Mouse (Mus musculus): ENCODE measurements at regions not wholly inside any gene's neighbourhood (a gene's known extent, or its start where the extent isn't known, plus 50 kb on each side); places are given as distances from the start of the nearest gene placed in this dataset.
"Not testable (repeated sequence)": the region's sequence is repeated elsewhere in the genome, so short reads cannot be mapped to it uniquely, and the experiment has no call there.

- peak in 1 of 2 experiments; percentile 4 for DNase-seq
Measured at GRCm38 (mm10) chr8:31518903-31519302, 1909.6 kb upstream of the 5930422O12Rik start.

GRCm38 (mm10) chr8:31520991-31521448 is 1907.5 kb upstream of the 5930422O12Rik start:
- DNase-seq: no peak

- no peak for DNase-seq
Measured at GRCm38 (mm10) chr8:31525071-31525470, 1903.4 kb upstream of the 5930422O12Rik start.

- DNase-seq: no peak
Measured at GRCm38 (mm10) chr8:31539251-31539650, 1889.3 kb upstream of the 5930422O12Rik start.

GRCm38 (mm10) chr8:31541646-31542045 is 1886.9 kb upstream of the 5930422O12Rik start:
- no peak for DNase-seq

GRCm38 (mm10) chr8:31574136-31574535 is 1854.4 kb upstream of the 5930422O12Rik start:
- DNase-seq: no peak

- no peak for DNase-seq
Measured at GRCm38 (mm10) chr8:31576129-31576528, 1852.4 kb upstream of the 5930422O12Rik start.

- DNase-seq: peak in 1 of 2 experiments; percentile 7
Measured at GRCm38 (mm10) chr8:31584661-31585060, 1843.8 kb upstream of the 5930422O12Rik start.

- no peak for DNase-seq
Measured at GRCm38 (mm10) chr8:31599536-31599935, 1829.0 kb upstream of the 5930422O12Rik start.

- DNase-seq: no peak
Measured at GRCm38 (mm10) chr8:31600979-31601378, 1827.5 kb upstream of the 5930422O12Rik start.

- no peak for DNase-seq
Measured at GRCm38 (mm10) chr8:31616501-31616900, 1812.0 kb upstream of the 5930422O12Rik start.

- DNase-seq: no peak
Measured at GRCm38 (mm10) chr8:31627708-31628107, 1800.8 kb upstream of the 5930422O12Rik start.

- no peak for DNase-seq
Measured at GRCm38 (mm10) chr8:31628146-31628545, 1800.4 kb upstream of the 5930422O12Rik start.

- no peak for DNase-seq
Measured at GRCm38 (mm10) chr8:31638417-31638816, 1790.1 kb upstream of the 5930422O12Rik start.

GRCm38 (mm10) chr8:31663717-31664116 is 1764.8 kb upstream of the 5930422O12Rik start:
- peak; percentile 62 to 65 for DNase-seq

GRCm38 (mm10) chr8:31665485-31665884 is 1763.0 kb upstream of the 5930422O12Rik start:
- DNase-seq: no peak

GRCm38 (mm10) chr8:31704168-31704567 is 1724.3 kb upstream of the 5930422O12Rik start:
- no peak for DNase-seq

- DNase-seq: peak; percentile 34 to 49
Measured at GRCm38 (mm10) chr8:31713321-31714076, 1715.0 kb upstream of the 5930422O12Rik start.

- no peak for DNase-seq
Measured at GRCm38 (mm10) chr8:31714077-31714458, 1714.4 kb upstream of the 5930422O12Rik start.

- no peak for DNase-seq
Measured at GRCm38 (mm10) chr8:31720021-31720420, 1708.5 kb upstream of the 5930422O12Rik start.

GRCm38 (mm10) chr8:31720585-31720984 is 1707.9 kb upstream of the 5930422O12Rik start:
- no peak for DNase-seq

- no peak for DNase-seq
Measured at GRCm38 (mm10) chr8:31725430-31725829, 1703.1 kb upstream of the 5930422O12Rik start.

- DNase-seq: no peak
Measured at GRCm38 (mm10) chr8:31735610-31736009, 1692.9 kb upstream of the 5930422O12Rik start.

GRCm38 (mm10) chr8:31737314-31737713 is 1691.2 kb upstream of the 5930422O12Rik start:
- not testable (repeated sequence) for DNase-seq

- DNase-seq: no peak
Measured at GRCm38 (mm10) chr8:31746855-31747254, 1681.7 kb upstream of the 5930422O12Rik start.
